Mouse (Mus musculus): ENCODE results near the gene Ppp3cb. TPM values are rescaled to one million over a fixed set of nuclear protein-coding genes. Genes with fewer than 3 reads are reported as not detected.

Ppp3cb gene
- polyA plus RNA-seq (2017; shearing (Covaris generic)) = 10 to 100 TPM; 30.4 to 31.4 TPM

GRCm38 (mm10) chr14:20546415-20546814, at the start of gene Ppp3cb:
TSS of gene Ppp3cb (minus strand) at chr14:20546573.

GRCm38 (mm10) chr14:20496603-20497002, 49.8 kb downstream of the Ppp3cb start, which contains the start of gene Mss51:
TSS of gene Mss51 (minus strand) at chr14:20496901.

DNA sequence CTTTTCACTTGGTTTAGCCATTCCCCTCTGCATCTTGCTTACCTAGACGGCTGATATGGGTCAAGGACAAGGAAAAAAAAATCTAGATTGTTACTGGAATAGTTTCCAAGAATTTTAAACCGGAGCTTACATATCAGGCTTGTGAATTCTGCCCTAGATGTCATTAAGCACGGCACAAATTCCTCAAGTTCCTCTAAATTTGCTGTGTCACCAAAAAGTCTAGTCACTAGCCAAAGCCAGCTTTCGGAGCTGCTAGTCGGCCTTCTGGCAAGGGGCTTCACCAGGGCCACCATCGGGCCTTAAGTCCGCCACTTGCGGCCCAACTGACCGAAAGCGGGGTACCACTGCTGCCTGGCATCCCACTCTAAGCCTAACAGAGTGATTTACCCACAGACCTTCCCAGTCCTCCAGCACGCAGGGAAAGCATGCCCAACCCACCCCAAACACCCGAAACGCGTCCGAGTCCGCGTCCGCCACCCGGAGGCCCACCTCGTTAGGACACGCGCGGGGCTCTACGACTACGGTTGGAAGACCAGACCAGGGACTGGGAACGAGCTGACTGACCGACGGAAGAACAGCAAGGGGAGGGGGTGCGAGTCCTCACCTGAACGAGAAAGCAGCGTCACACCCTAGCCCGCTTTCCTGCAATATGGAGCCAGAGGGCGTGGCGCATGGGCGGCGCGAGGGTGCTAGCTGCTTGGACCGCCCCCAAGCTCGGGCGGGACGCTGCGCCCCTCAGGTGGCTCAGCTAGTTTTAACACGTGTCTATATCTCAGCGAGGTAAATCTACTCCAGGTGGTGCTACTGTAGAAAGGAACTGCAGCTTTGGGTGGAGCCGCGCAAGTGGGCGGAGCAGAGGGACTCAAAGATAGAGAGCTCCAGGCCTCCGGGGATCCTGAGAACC, 66.8 kb downstream of the Ppp3cb start, which contains the start of gene Anxa7:
TSS of gene Anxa7 (minus strand) at position 843 of the 904 bp plus-strand sequence.

GRCm38 (mm10) chr14:20451765-20452331, 94.5 kb downstream of the Ppp3cb start, which contains the start of gene Cfap70:
TSS of gene Cfap70 (minus strand) at chr14:20452226.

Other genes starting within 250 kb of the Ppp3cb start
- 10 to 100 TPM; 55.4 to 60.0 TPM for gene Ecd, start 198.5 kb downstream of the Ppp3cb start, polyA plus RNA-seq (2017; shearing (Covaris generic))
- 10 to 100 TPM; 57.8 to 75.9 TPM for gene Fam149b, start 198.4 kb downstream of the Ppp3cb start, polyA plus RNA-seq (2017; shearing (Covaris generic))
- gene Dnajc9, start 157.7 kb downstream of the Ppp3cb start, polyA plus RNA-seq (2017; shearing (Covaris generic)) = 100 to 1,000 TPM; 132 to 136 TPM
- gene Mrps16, start 152.9 kb downstream of the Ppp3cb start, polyA plus RNA-seq (2017; shearing (Covaris generic)) = 100 to 1,000 TPM; 108 to 116 TPM
- under 1 TPM in 1 of 2 experiments, not detected in 1; 0.31 TPM for gene Cfap70, start 94.3 kb downstream of the Ppp3cb start, polyA plus RNA-seq (2017; shearing (Covaris generic))
- gene Anxa7, start 66.4 kb downstream of the Ppp3cb start, polyA plus RNA-seq (2017; shearing (Covaris generic)) = 10 to 100 TPM; 30.9 to 43.7 TPM
- 1 to 10 TPM; 1.3 to 2.3 TPM for gene Mss51, start 49.7 kb downstream of the Ppp3cb start, polyA plus RNA-seq (2017; shearing (Covaris generic))
- 1 to 10 TPM; 2.5 to 2.6 TPM for gene Usp54, start 94.5 kb upstream of the Ppp3cb start, polyA plus RNA-seq (2017; shearing (Covaris generic))
- not detected for gene Myoz1, start 110.0 kb upstream of the Ppp3cb start, polyA plus RNA-seq (2017; shearing (Covaris generic))
- under 1 TPM in 1 of 2 experiments, not detected in 1; 0.21 TPM for gene Synpo2l, start 121.8 kb upstream of the Ppp3cb start, polyA plus RNA-seq (2017; shearing (Covaris generic))
- 100 to 1,000 TPM; 181 to 190 TPM for gene Sec24c, start 127.7 kb upstream of the Ppp3cb start, polyA plus RNA-seq (2017; shearing (Covaris generic))
- gene Fut11, start 148.4 kb upstream of the Ppp3cb start, polyA plus RNA-seq (2017; shearing (Covaris generic)) = 10 to 100 TPM in 1 of 2 experiments, 1 to 10 TPM in 1; 9.8 to 13.7 TPM
- gene Chchd1, start 156.4 kb upstream of the Ppp3cb start, polyA plus RNA-seq (2017; shearing (Covaris generic)) = 100 to 1,000 TPM; 102 to 136 TPM
- 10 to 100 TPM; 35.8 to 56.8 TPM for gene Zswim8, start 161.0 kb upstream of the Ppp3cb start, polyA plus RNA-seq (2017; shearing (Covaris generic))
- gene Ndst2, start 188.0 kb upstream of the Ppp3cb start, polyA plus RNA-seq (2017; shearing (Covaris generic)) = 10 to 100 TPM; 34.4 to 35.0 TPM
- gene Camk2g, start 247.5 kb upstream of the Ppp3cb start, polyA plus RNA-seq (2017; shearing (Covaris generic)) = 10 to 100 TPM in 1 of 2 experiments, 1 to 10 TPM in 1; 6.8 to 10.1 TPM